Mouse (Mus musculus) layer of hippocampus, postnatal 25 days (tissue): ENCODE measurements at regions not wholly inside any gene's neighbourhood (a gene's known extent, or its start where the extent isn't known, plus 50 kb on each side); places are given as distances from the start of the nearest gene placed in this dataset.

ENCODE experiments used
- DNase-seq, 2 experiments: peaks; one replicate each; pipeline ENCODE4 v3.0.0; 2022; ENCODE audit warnings: mixed read lengths in 2 of 2, low spot score in 1 of 2; ENCODE audit errors: extremely low spot score in 1 of 2

DNA sequence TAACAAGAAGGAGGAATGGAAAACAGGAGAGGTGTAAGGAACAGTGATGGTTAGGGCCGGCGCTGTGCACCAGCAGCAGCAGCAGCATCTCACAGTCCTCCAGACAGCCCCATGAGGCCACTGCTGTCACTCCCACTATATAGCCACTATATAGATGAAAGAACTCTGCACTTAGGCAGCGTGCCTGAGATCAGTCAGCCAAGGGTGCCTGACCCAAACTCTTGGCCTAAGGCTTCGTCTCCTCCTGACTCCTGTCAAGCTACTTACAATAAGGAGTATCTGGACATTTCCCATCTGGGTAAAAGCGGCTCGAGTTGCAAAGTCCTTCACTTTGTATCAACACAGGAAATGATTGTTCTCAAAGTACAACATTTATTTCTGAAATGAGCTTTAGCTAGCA lies 100.8 kb upstream of the Selenok start:
- no peak for DNase-seq

DNA sequence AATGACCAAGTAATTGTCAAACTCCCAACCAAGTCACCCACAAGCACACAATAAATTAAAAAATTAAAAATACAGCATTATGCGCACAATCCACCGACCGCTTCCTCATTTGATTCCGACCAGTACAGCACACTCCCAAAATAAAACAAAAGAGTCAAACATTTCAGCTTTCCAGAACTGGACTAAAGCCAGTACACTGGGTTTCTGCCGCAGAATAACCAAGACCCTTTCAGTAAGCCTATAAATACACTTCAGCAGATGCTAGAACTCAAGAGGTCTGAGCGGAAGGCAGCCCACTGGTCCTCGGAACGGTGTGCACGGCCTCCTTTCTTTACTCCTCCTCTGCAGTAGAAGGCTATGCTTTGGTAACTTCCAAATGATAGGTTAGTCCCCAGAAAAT lies 98.2 kb upstream of the Selenok start:
- no peak for DNase-seq

DNA sequence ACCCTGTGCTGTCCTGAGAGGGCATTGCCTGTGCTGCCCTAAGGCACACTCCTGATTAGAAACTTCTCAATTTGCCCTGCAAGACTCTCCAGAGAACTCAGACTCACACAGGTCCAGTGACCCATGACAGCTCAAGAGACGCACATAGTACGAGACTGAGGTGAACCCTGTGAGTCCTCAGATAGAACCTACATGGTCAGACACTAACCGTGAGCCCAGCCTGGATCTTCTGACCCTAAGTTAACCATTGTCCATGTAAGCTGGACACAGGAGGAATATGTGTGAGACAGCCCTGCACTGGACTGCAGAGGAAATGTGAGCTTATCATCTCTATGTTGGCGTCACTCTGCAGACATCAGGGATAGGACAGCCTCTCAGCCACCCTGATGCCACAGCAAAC lies 91.4 kb upstream of the Selenok start:
- DNase-seq: no peak

DNA sequence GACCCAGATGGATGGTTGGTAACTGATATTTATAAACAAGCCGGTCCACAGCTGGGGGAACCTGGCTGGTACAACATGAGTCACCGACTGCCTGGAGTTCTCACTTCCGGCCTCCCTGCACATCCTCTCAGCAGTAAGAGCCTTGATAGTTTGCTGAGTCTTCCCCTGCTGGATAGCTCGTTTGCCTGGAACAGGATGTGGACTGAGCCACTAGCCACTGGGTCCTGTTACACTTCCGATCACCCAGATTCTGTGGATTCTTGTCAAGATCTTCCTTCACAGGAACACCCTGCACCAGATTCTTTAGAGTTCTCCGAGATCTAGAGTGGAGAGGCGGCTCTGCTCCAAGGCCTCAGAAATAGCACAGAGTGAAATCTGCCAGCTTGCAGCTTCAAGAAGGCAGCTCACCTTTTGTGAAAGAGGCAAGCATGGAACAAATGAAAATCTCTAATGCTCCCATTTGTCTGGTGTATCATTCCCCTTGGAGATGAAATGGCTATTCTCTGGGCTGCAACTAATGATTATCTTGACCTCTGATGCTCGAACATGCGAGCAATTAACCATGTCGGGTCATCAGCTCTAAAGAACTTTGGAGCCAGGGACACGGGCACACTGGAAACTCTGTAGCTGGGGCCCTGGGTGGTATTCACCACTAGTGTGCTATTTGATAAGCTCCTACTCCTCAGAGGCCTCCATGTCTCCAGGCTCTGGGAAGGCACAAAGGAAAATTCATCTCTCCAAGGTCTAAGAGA lies 90.3 kb upstream of the Selenok start:
- no peak for DNase-seq

DNA sequence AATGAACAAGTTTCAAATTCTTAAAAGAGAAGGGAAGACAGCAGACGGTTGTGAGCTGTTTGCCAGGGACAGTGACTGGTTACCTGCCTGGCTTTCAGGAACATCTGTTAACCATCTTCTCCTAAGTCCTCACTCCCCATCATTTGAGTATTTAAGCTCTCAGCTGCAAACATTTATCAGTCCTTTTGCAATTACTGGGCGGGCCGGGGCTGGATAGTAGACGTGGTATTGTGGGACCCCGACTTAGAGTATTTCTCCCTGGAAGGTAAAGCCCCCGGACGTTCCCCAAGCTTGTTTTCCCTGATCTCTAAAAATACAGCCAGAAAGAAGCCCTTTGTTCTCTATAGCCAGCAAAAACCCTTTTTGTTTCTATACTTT lies 89.7 kb upstream of the Selenok start:
- DNase-seq: no peak

- DNase-seq: no peak
Observed at GRCm38 (mm10) chr14:29879283-29879682, 88.8 kb upstream of the Selenok start.

GRCm38 (mm10) chr14:29882666-29883344 lies 85.3 kb upstream of the Selenok start:
- DNase-seq: no peak

DNA sequence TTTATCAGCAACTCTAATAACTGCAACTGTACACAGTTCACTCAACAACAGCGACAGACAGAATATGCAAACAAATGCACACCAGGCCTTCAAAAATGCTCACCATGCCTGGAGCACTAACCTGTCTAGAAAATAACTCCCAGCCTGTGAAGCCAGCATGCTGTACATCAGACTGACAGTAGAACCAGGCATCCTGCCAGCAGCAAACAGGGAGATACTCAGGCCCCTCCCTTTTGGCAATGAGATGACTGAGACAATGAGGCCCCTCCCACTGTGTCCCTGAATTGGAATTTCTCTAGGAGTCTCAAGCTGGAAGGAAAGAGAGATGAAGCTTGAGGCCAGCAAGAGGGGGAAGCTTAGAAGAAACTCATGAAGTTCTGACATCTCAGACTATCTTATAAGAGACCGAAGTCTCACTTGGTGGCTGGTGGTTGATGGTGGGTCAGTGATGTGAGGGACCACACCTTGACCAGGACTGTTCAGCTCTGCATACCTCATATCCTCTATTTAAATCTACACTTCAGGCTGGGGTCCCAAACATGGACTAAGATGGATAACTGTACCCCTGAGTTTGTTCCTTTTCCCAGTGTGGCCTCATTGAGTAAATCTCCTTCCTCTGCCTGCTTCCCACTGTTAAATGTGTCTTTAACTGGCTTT lies 72.6 kb upstream of the Selenok start:
- peak in 1 of 2 experiments; percentile 18 for DNase-seq

DNA sequence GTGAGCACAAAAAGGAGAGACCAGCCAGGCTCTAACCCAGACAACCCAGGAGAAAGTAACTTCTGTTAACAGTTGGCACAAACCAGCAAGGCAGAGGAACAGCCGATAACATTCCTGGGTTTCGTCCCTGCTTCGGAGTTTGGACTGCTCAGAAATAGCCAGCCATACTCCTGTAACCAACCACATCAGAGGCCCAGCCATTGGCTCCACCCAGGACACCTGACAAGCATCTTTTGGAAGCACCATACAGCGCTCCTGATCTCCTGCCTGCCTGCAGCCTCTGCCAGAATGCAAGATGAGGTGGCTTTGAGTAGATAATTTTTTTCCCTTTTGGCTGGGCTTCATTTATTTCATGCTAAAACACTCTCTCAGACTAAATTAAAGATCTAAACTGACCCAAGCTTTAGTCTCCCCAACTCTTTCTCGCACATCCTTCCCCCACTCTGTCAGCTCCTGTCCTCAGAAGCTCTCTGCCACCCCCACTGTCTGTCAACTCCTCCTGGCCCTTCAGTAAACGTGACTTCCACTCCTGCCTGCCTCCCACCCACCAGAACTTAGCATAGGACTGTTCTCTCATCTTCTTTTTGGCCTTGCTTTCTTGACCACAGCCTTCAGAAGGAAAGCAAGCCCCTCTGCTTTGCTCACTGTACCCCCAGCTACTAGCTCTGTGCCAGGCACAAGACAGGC lies 72.0 kb upstream of the Selenok start:
- no peak for DNase-seq

- no peak for DNase-seq
Observed at GRCm38 (mm10) chr14:29900931-29901330, 67.2 kb upstream of the Selenok start.

- no peak for DNase-seq
Observed at GRCm38 (mm10) chr14:29903574-29903973, 64.5 kb upstream of the Selenok start.

DNA sequence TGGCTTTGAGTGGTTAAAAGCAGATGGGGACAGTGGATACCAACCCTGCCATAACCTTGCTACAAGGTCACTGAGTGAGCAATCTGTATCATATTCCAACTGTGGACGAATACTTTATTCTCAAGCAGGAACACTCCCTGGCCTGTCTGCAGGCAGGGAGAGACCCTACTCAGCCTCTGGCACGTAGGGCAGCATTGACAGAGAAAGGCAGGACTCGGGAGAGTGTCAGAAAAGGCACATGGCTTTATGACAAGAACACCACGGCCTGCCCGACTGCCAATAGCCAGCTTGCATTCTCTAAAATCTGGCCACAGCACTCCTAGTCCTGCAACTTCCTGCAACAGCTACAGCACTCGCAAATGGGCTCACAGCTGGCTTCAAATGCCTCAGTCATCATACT lies 63.3 kb upstream of the Selenok start:
- DNase-seq: no peak

DNA sequence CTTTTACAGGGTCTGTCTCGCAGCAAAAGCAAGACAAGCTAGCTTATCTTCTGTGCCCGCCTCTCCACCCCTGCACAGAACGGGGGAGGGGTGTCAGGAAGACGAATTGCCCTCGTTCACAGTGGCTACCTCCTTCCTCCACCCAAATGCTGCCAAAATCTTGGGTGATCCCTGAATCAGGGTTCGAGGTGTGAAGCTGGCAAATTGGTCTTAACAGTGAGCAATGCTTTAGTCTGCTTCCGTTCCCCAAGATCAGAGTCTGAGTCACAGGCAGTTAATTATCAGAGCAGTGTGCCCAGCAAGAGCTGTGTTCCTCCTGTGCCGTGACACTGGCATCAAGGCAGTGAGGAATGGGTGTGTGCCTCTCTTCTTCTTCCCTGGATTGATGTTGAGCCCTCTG lies 58.4 kb upstream of the Selenok start:
- no peak for DNase-seq
